12 mouse cellular contexts compared by ENCODE assay signal in the genomic region with DNA sequence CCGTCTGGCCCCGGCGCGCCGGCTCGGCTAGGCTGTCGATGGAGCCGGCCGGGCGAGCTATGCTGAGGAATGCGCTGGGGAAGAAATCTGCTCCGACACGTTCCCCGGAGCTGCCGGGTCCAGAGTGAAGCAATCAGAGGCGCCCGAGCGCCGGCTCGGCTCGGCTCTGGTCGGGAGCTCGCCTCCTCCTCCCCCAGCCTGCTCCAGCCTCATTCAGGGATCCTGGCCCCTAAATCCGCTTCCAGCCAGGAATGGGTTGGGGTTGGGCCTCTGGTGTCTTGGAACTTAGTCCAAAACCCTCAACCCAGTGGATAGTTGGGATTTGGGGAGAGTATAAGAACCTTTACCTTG. TPM values are rescaled to one million over a fixed set of nuclear protein-coding genes. Genes with fewer than 3 reads are reported as not detected.
DNase-seq lines count a peak whose midpoint lies in the region; ATAC-seq lines count a peak whose summit lies in the region.
"Had no signal": no experiment of that assay in that cellular context is flagged by ENCODE, and none has a peak within 500 bp of the region (broad histone marks: within the 10 kb centered on the region; RNA-seq: fewer than 3 reads in every experiment).

No protein-coding gene starts in this region.

- H3K27ac ChIP-seq in midbrain, embryonic 11.5 days (ENCODE audit: low read depth, low read length): no peak overlapping the region
- H3K27ac ChIP-seq in midbrain, embryonic 16.5 days (ENCODE audit: low read length): no peak overlapping the region
- H3K27ac ChIP-seq: hindbrain, embryonic 14.5 days had no signal

- intact Hi-C loops in gastrocnemius, postnatal 14 days (cut with DNase I; ENCODE audit: low total_unique reads): no loop called here

- WGBS in midbrain, embryonic 11.5 days: under 1% methylated on average over 24 of the region's 24 CpGs
- WGBS in midbrain, embryonic 16.5 days: 0% methylated on average over 14 of the region's 24 CpGs

- peak; percentile 54 for DNase-seq in gastrocnemius, postnatal 14 days
- DNase-seq in gastrocnemius, adult 18-20 months (ENCODE audit: low spot score): no peak
- peak; percentile 95 for DNase-seq in midbrain, embryonic 11.5 days (ENCODE audit: low spot score, missing footprints)
- peak; percentile 62 to 79 for DNase-seq in kidney, postnatal 4 days
- peak; percentile 49 for DNase-seq in urinary bladder, postnatal 25 days (ENCODE audit: low spot score)
- DNase-seq in cerebellum, postnatal 4 days (ENCODE audit: low spot score in 2 of 2): no peak
- DNase-seq in cerebellum, adult 9-10 months: no peak

- no peak for ATAC-seq in midbrain, embryonic 11.5 days (ENCODE audit: low FRiP score)
- ATAC-seq in midbrain, embryonic 16.5 days: no peak

- H3K27me3 ChIP-seq in midbrain, embryonic 11.5 days (ENCODE audit: control insufficient read depth, insufficient read depth, low read length): peaks cover 98% of the 10 kb centered on the region
- H3K27me3 ChIP-seq in midbrain, embryonic 16.5 days (ENCODE audit: control insufficient read depth, insufficient read depth, low read depth, low read length): peaks cover 84% of the 10 kb centered on the region

- no peaks in the 10 kb centered on the region for H3K9me3 ChIP-seq in midbrain, embryonic 11.5 days (ENCODE audit: control insufficient read depth, low read length)
- no peaks in the 10 kb centered on the region for H3K9me3 ChIP-seq in midbrain, embryonic 16.5 days (replicated peaks; ENCODE audit: control insufficient read depth, low read length, poor library complexity, severe bottlenecking)

- no peak overlapping the region for H3K4me2 ChIP-seq in midbrain, embryonic 11.5 days
- H3K4me2 ChIP-seq in midbrain, embryonic 16.5 days (ENCODE audit: low read length): no peak overlapping the region
- H3K4me2 ChIP-seq: hindbrain, embryonic 14.5 days had no signal

- H3K36me3 ChIP-seq in midbrain, embryonic 11.5 days (ENCODE audit: control insufficient read depth, insufficient read depth, low read length): no peaks in the 10 kb centered on the region
- H3K36me3 ChIP-seq in midbrain, embryonic 16.5 days (ENCODE audit: control insufficient read depth, insufficient read depth, low read length): no peaks in the 10 kb centered on the region

- no peak overlapping the region for H3K9ac ChIP-seq in midbrain, embryonic 11.5 days (ENCODE audit: low read length)
- H3K9ac ChIP-seq in midbrain, embryonic 16.5 days (ENCODE audit: low read depth, low read length): no peak overlapping the region
- H3K9ac ChIP-seq: hindbrain, embryonic 14.5 days had no signal

- H3K4me1 ChIP-seq in midbrain, embryonic 11.5 days (ENCODE audit: control insufficient read depth, insufficient read depth, low read length): peaks cover 2% of the 10 kb centered on the region; the same call in 1 of the 2 replicates
- peaks cover 2% of the 10 kb centered on the region for H3K4me1 ChIP-seq in midbrain, embryonic 16.5 days (ENCODE audit: control insufficient read depth, insufficient read depth, low read length)

- H3K4me3 ChIP-seq in midbrain, embryonic 11.5 days (ENCODE audit: low read depth, low read length): no peak overlapping the region
- no peak overlapping the region for H3K4me3 ChIP-seq in midbrain, embryonic 16.5 days (ENCODE audit: low read depth, low read length)
- H3K4me3 ChIP-seq: erythroblast, embryonic 14.5 days had no signal

RNA-seq across cellular contexts. Expression of a gene that starts 1.1 kb away (rescaled TPM):
- total RNA-seq in gastrocnemius, postnatal 14 days (2021): not detected
- total RNA-seq in gastrocnemius, adult 18-20 months (2021): not detected
- polyA plus RNA-seq in midbrain, embryonic 11.5 days (2014; fragmentation: Nextera tagmentation; extraction: Ambion mirVana): 0.11 and 0.15 TPM in 2 replicates
- polyA plus RNA-seq in midbrain, embryonic 16.5 days (2015; fragmentation: Nextera tagmentation; extraction: Ambion mirVana): not detected in 2 replicates
- total RNA-seq: left cerebral cortex, postnatal 14 days; MEL had no signal
- polyA plus RNA-seq: erythroblast, embryonic 14.5 days; hindbrain, embryonic 14.5 days had no signal

RNA-seq across cellular contexts. Expression of a gene that starts 14.6 kb away (rescaled TPM):
- under 1 TPM in 1 of 2 experiments, not detected in 1; 0.22 TPM for total RNA-seq in gastrocnemius, postnatal 14 days (2021)
- total RNA-seq in gastrocnemius, adult 18-20 months (2021): not detected
- not detected in 2 replicates for polyA plus RNA-seq in midbrain, embryonic 11.5 days (2014; fragmentation: Nextera tagmentation; extraction: Ambion mirVana)
- not detected in 2 replicates for polyA plus RNA-seq in midbrain, embryonic 16.5 days (2015; fragmentation: Nextera tagmentation; extraction: Ambion mirVana)
- total RNA-seq: left cerebral cortex, postnatal 14 days; MEL had no signal
- polyA plus RNA-seq: erythroblast, embryonic 14.5 days; hindbrain, embryonic 14.5 days had no signal

RNA-seq across cellular contexts. Expression of a gene that starts 32.2 kb away (rescaled TPM):
- 1 to 10 TPM; 6.6 to 9.1 TPM for total RNA-seq in gastrocnemius, postnatal 14 days (2021)
- 1 to 10 TPM; 6.7 to 8.3 TPM for total RNA-seq in gastrocnemius, adult 18-20 months (2021)
- not detected in 2 replicates for polyA plus RNA-seq in midbrain, embryonic 11.5 days (2014; fragmentation: Nextera tagmentation; extraction: Ambion mirVana)
- not detected in 2 replicates for polyA plus RNA-seq in midbrain, embryonic 16.5 days (2015; fragmentation: Nextera tagmentation; extraction: Ambion mirVana)
- total RNA-seq: left cerebral cortex, postnatal 14 days; MEL had no signal
- polyA plus RNA-seq: erythroblast, embryonic 14.5 days; hindbrain, embryonic 14.5 days had no signal

RNA-seq across cellular contexts. Expression of a gene that starts 44.6 kb away (rescaled TPM):
- 10 to 100 TPM; 47.9 to 48.0 TPM for total RNA-seq in gastrocnemius, postnatal 14 days (2021)
- total RNA-seq in gastrocnemius, adult 18-20 months (2021): 10 to 100 TPM; 78.5 to 88.0 TPM
- polyA plus RNA-seq in midbrain, embryonic 11.5 days (2014; fragmentation: Nextera tagmentation; extraction: Ambion mirVana): not detected in 2 replicates
- polyA plus RNA-seq in midbrain, embryonic 16.5 days (2015; fragmentation: Nextera tagmentation; extraction: Ambion mirVana): not detected in 2 replicates
- total RNA-seq: left cerebral cortex, postnatal 14 days had no signal
- polyA plus RNA-seq: erythroblast, embryonic 14.5 days; hindbrain, embryonic 14.5 days had no signal

RNA-seq across cellular contexts. Expression of a gene that starts 45.3 kb away (rescaled TPM):
- total RNA-seq in gastrocnemius, postnatal 14 days (2021): 1 to 10 TPM; 1.4 to 1.8 TPM
- total RNA-seq in gastrocnemius, adult 18-20 months (2021): 1 to 10 TPM; 1.5 to 2.1 TPM
- polyA plus RNA-seq in midbrain, embryonic 11.5 days (2014; fragmentation: Nextera tagmentation; extraction: Ambion mirVana): not detected in 2 replicates
- 0.22 TPM in 1 of 2 replicates, not detected in the other for polyA plus RNA-seq in midbrain, embryonic 16.5 days (2015; fragmentation: Nextera tagmentation; extraction: Ambion mirVana)
- total RNA-seq: left cerebral cortex, postnatal 14 days had no signal
- polyA plus RNA-seq: erythroblast, embryonic 14.5 days had no signal

Comparison
In these comparisons a context has a peak if more than half of its experiments do, and no peak if none do; other contexts are left out.
1. DNase-seq: peak in gastrocnemius, postnatal 14 days (single experiment), midbrain, embryonic 11.5 days (single experiment), kidney, postnatal 4 days (2 of 2) and urinary bladder, postnatal 25 days (single experiment); none in gastrocnemius, adult 18-20 months (single experiment), cerebellum, postnatal 4 days (0 of 2) and cerebellum, adult 9-10 months (single experiment).